Mouse (Mus musculus) MEL (cell line): ENCODE measurements around the gene Pde1a. TPM values are rescaled to one million over a fixed set of nuclear protein-coding genes. Genes with fewer than 3 reads are reported as not detected.

Experiments
- DNase-seq: peaks from one replicate; pipeline ENCODE4 v3.0.0; 2011; ENCODE audit warnings: low read depth, low spot score
- H3K27ac ChIP-seq: 2 replicates; pipeline ENCODE4 v1.5.1; 2012; ENCODE audit warnings: low read depth, mild to moderate bottlenecking, control low read depth, low read length, moderate library complexity; ENCODE audit not compliant: control insufficient read depth
- H3K27me3 ChIP-seq, 2 experiments: fragments of 150-350 bp in 1 of 2; sonication (generic) in 1 of 2; 2 replicates each; pipeline ENCODE4 v1.6.1; 2012; ENCODE audit warnings: low read length in 2 of 2, mild to moderate bottlenecking in 2 of 2, improper control_type of control experiment in 1 of 2, moderate library complexity in 1 of 2; ENCODE audit not compliant: insufficient read depth in 2 of 2, control insufficient read depth in 1 of 2
- H3K36me3 ChIP-seq, 2 experiments: 2 replicates each; pipeline ENCODE4 v1.6.1; 2012 to 2014; ENCODE audit warnings: low read length in 2 of 2, improper control_type of control experiment in 1 of 2, inconsistent platforms in 1 of 2, mild to moderate bottlenecking in 1 of 2; ENCODE audit not compliant: insufficient read depth in 2 of 2, control insufficient read depth in 1 of 2
- H3K4me1 ChIP-seq, 2 experiments: fragments of 150-350 bp in 1 of 2; sonication (generic) in 1 of 2; 2 replicates each; pipeline ENCODE4 v1.6.1; 2012; ENCODE audit warnings: low read length in 2 of 2, improper control_type of control experiment in 1 of 2, mild to moderate bottlenecking in 1 of 2; ENCODE audit not compliant: insufficient read depth in 2 of 2, control insufficient read depth in 1 of 2
- H3K4me3 ChIP-seq, 2 experiments: fragments of 150-350 bp in 1 of 2; sonication (generic) in 1 of 2; 2 replicates each; pipeline ENCODE4 v1.5.1; 2012; ENCODE audit warnings: low read depth in 2 of 2, low read length in 2 of 2, mild to moderate bottlenecking in 2 of 2, moderate library complexity in 2 of 2, control low read depth in 1 of 2, improper control_type of control experiment in 1 of 2; ENCODE audit not compliant: control insufficient read depth in 1 of 2, insufficient read depth in 1 of 2
- H3K79me2 ChIP-seq: 2 replicates; pipeline ENCODE4 v1.6.1; 2012; ENCODE audit warnings: mild to moderate bottlenecking, low read length, moderate library complexity; ENCODE audit not compliant: control insufficient read depth, poor library complexity, insufficient read depth
- H3K9ac ChIP-seq: 2 replicates; pipeline ENCODE4 v1.6.1; 2012; ENCODE audit warnings: low read depth, mild to moderate bottlenecking, control low read depth, low read length, moderate library complexity; ENCODE audit not compliant: control insufficient read depth, poor library complexity, severe bottlenecking
- H3K9me3 ChIP-seq: fragments of 150-350 bp; sonication (generic); replicated peaks from 2 replicates; pipeline ENCODE4 v1.6.1; 2012; ENCODE audit warnings: mild to moderate bottlenecking, low read length, improper control_type of control experiment, moderate library complexity; ENCODE audit not compliant: insufficient read depth
- KAT2A ChIP-seq: conservative IDR thresholded peaks from 2 replicates; pipeline ENCODE4 v1.6.1; 2012; ENCODE audit warnings: low read depth, low read length, improper control_type of control experiment, inconsistent platforms
- MAX ChIP-seq: IDR thresholded peaks from 2 replicates; pipeline ENCODE4 v1.6.1; 2011; ENCODE audit warnings: low read length, improper control_type of control experiment
- MAZ ChIP-seq: IDR thresholded peaks from 2 replicates; pipeline ENCODE4 v1.6.1; 2012; ENCODE audit warnings: low read depth, mild to moderate bottlenecking, inconsistent platforms, low read length, improper control_type of control experiment
- MEF2A ChIP-seq: IDR thresholded peaks from 2 replicates; pipeline ENCODE4 v1.6.1; 2014; ENCODE audit warnings: low read depth, mild to moderate bottlenecking, inconsistent platforms, low read length, improper control_type of control experiment; ENCODE audit not compliant: poor library complexity, insufficient replicate concordance, severe bottlenecking; ENCODE audit errors: extremely low read depth
- MYB ChIP-seq: IDR thresholded peaks from 2 replicates; pipeline ENCODE4 v1.6.1; 2011; ENCODE audit warnings: mild to moderate bottlenecking, low read depth, low read length, improper control_type of control experiment
- MYC ChIP-seq: IDR thresholded peaks from 2 replicates; pipeline ENCODE4 v1.6.1; 2011; ENCODE audit warnings: low read depth, mild to moderate bottlenecking, low read length, improper control_type of control experiment, moderate library complexity
- NELFE ChIP-seq: IDR thresholded peaks from 2 replicates; pipeline ENCODE4 v1.6.1; 2011; ENCODE audit warnings: low read depth, low read length, improper control_type of control experiment
- POLR2A ChIP-seq, 2 experiments: IDR thresholded peaks; 2 replicates each; pipeline ENCODE4 v1.6.1; 2011 to 2012; ENCODE audit warnings: low read length in 2 of 2, mild to moderate bottlenecking in 2 of 2, control low read depth in 1 of 2, improper control_type of control experiment in 1 of 2, low read depth in 1 of 2, moderate library complexity in 1 of 2; ENCODE audit not compliant: control insufficient read depth in 1 of 2, insufficient read depth in 1 of 2, poor library complexity in 1 of 2
- POLR2AphosphoS2 ChIP-seq: IDR thresholded peaks from 2 replicates; pipeline ENCODE4 v1.6.1; 2011; ENCODE audit warnings: low read length, improper control_type of control experiment
- POLR2AphosphoS5 ChIP-seq: IDR thresholded peaks from 2 replicates; pipeline ENCODE4 v1.6.1; 2012; ENCODE audit warnings: low read depth, borderline replicate concordance, mild to moderate bottlenecking, inconsistent platforms, low read length, moderate library complexity, mixed read lengths
- USF2 ChIP-seq, 2 experiments: IDR thresholded peaks; 2 replicates each; pipeline ENCODE4 v1.6.1; 2011 to 2012; ENCODE audit warnings: improper control_type of control experiment in 2 of 2, low read length in 2 of 2, borderline replicate concordance in 1 of 2, inconsistent platforms in 1 of 2, low read depth in 1 of 2, mild to moderate bottlenecking in 1 of 2; ENCODE audit not compliant: insufficient read depth in 1 of 2
- ZKSCAN1 ChIP-seq: IDR thresholded peaks from 2 replicates; pipeline ENCODE4 v1.6.1; 2012; ENCODE audit warnings: low read depth, mild to moderate bottlenecking, inconsistent platforms, low read length, improper control_type of control experiment, moderate library complexity
- ZNF384 ChIP-seq: IDR thresholded peaks from 2 replicates; pipeline ENCODE4 v1.6.1; 2012; ENCODE audit warnings: low read depth, mild to moderate bottlenecking, inconsistent platforms, low read length, improper control_type of control experiment
- polyA plus RNA-seq, 2 experiments: library from polyadenylated mRNA; stranded (reverse) in 1 of 2; unstranded in 1 of 2; fragments of >175 nt in 1 of 2; fragments of >200 nt in 1 of 2; gene quantifications; 2 replicates each; pipeline versions ENCODE4 v1.2.1 to v1.2.4; 2012; ENCODE audit warnings: low replicate concordance in 2 of 2, low read depth in 1 of 2; ENCODE audit not compliant: insufficient read length in 2 of 2, insufficient read depth in 1 of 2, missing spikeins in 1 of 2
- total RNA-seq: library from RNA; depleted of rRNA; stranded (reverse); fragments of 300-350 nt; gene quantifications from 2 replicates; pipeline ENCODE4 v1.2.3, GENCODE M21; 2012

Gene Pde1a
- total and polyA plus RNA-seq, 3 experiments, result not detected

GRCm38 (mm10) chr2:79839513-79839912 lies 289.7 kb downstream of the Pde1a start:
- peaks cover 0 to 2% of the 10 kb centered on the region in 2 experiments; a peak in 2 of 4 replicates for H3K27me3 ChIP-seq
- no peaks in the 10 kb centered on the region for H3K4me1 ChIP-seq
- TF ChIP-seq POLR2A (IDR thresholded peaks at IDR 0.05; ENCODE audit: control insufficient read depth in 1 of 2, insufficient read depth in 1 of 2, low read depth in 1 of 2, low read length in 2 of 2, poor library complexity in 1 of 2) (no peak), MAZ (no peak), KAT2A (no peak)
- no peak for DNase-seq
- H3K4me3 ChIP-seq, result no peak overlapping the region
- H3K36me3 ChIP-seq, result no peaks in the 10 kb centered on the region
- H3K9me3 ChIP-seq, result no peaks in the 10 kb centered on the region
- no peaks in the 10 kb centered on the region for H3K79me2 ChIP-seq
- H3K9ac ChIP-seq, result no peak overlapping the region
- no peak overlapping the region for H3K27ac ChIP-seq

GRCm38 (mm10) chr2:79839090-79839489 lies 290.2 kb downstream of the Pde1a start:
- Histone ChIP-seq H3K27me3 (peaks cover 2% of the 10 kb centered on the region in 2 experiments; a peak in 3 of 4 replicates), H3K27ac (no peak overlapping the region), H3K79me2 (no peaks in the 10 kb centered on the region), H3K4me1 (no peaks in the 10 kb centered on the region), H3K36me3 (no peaks in the 10 kb centered on the region), H3K9me3 (no peaks in the 10 kb centered on the region), H3K9ac (no peak overlapping the region), H3K4me3 (no peak overlapping the region)
- TF ChIP-seq MYB (no peak), ZKSCAN1 (no peak), POLR2AphosphoS2 (no peak), POLR2A (IDR thresholded peaks at IDR 0.05; ENCODE audit: control insufficient read depth in 1 of 2, insufficient read depth in 1 of 2, low read depth in 1 of 2, low read length in 2 of 2, poor library complexity in 1 of 2) (no peak), ZNF384 (no peak), MAX (no peak), USF2 (IDR thresholded peaks at IDR 0.05; ENCODE audit: borderline replicate concordance in 1 of 2, insufficient read depth in 1 of 2, low read depth in 1 of 2, low read length in 2 of 2) (no peak), NELFE (no peak), POLR2AphosphoS5 (no peak), MYC (no peak)
- DNase-seq, result no peak

GRCm38 (mm10) chr2:79825853-79826252 lies 303.4 kb downstream of the Pde1a start:
- H3K9ac ChIP-seq, result no peak overlapping the region
- no peak overlapping the region for H3K27ac ChIP-seq
- no peaks in the 10 kb centered on the region for H3K4me1 ChIP-seq
- H3K27me3 ChIP-seq, result peaks cover 0 to 1% of the 10 kb centered on the region in 2 experiments; a peak in 2 of 4 replicates
- TF ChIP-seq MAZ, result no peak
- TF ChIP-seq MEF2A, result no peak
- DNase-seq, result no peak
- no peak overlapping the region for H3K4me3 ChIP-seq
- no peaks in the 10 kb centered on the region for H3K36me3 ChIP-seq
- H3K9me3 ChIP-seq, result no peaks in the 10 kb centered on the region
- H3K79me2 ChIP-seq, result no peaks in the 10 kb centered on the region
